Comparison of ENCODE assay signal across 16 mouse cellular contexts in the genomic region with DNA sequence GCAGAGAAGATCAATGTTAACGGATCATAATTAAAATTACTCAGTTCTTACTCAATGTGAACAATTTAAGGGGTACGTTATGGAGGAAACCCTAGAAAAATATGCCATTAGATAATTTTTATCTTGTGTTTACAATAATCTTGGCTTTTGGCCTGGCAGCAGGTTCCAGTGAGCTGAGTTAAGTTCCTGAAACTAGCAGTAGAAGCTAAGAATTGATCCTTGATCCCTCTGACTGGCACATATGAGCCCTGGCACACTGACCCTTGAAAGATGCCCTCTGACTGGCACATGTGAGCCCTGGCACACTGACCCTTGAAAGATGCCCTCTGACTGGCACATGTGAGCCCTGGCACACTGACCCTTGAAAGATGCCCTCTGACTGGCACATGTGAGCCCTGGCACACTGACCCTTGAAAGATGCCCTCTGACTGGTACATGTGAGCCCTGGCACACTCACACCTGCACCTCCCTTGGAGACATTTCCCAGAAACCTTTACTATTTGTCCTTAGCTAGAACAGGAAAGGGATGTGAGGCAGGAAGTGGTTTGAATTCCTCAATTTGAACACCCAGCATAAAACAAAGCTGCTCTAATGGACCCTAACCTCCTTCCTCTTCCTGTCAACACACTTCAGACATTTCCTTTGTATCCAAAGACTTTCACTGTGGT. TPM values are rescaled to one million over a fixed set of nuclear protein-coding genes. Genes with fewer than 3 reads are reported as not detected.
DNase-seq lines count a peak whose midpoint lies in the region; ATAC-seq lines count a peak whose summit lies in the region.
"Had no signal": no experiment of that assay in that cellular context is flagged by ENCODE, and none has a peak within 500 bp of the region (broad histone marks: within the 10 kb centered on the region; RNA-seq: fewer than 3 reads in every experiment).

No protein-coding gene starts in this region.

- peak; percentile 31; the same call in 1 of the 2 replicates for ATAC-seq in lung, embryonic 15.5 days (ENCODE audit: borderline replicate concordance, extremely low read depth, low FRiP score, low TSS enrichment)
- ATAC-seq: forebrain, embryonic 15.5 days had no signal

- H3K27ac ChIP-seq in lung, embryonic 15.5 days: peak overlapping the region; percentile 56; the same call in 1 of the 2 replicates
- H3K27ac ChIP-seq: forebrain, embryonic 15.5 days; liver, embryonic 15.5 days had no signal

- 43% methylated on average over 2 of the region's 2 CpGs for WGBS in lung, embryonic 15.5 days

- no peak overlapping the region for H3K4me2 ChIP-seq in lung, embryonic 15.5 days
- H3K4me2 ChIP-seq: forebrain, embryonic 15.5 days; liver, embryonic 15.5 days had no signal

- H3K4me1 ChIP-seq in lung, embryonic 15.5 days: peaks cover 4% of the 10 kb centered on the region; the same call in 1 of the 2 replicates
- H3K4me1 ChIP-seq: forebrain, embryonic 15.5 days; liver, embryonic 15.5 days had no signal

- no peaks in the 10 kb centered on the region for H3K36me3 ChIP-seq in lung, embryonic 15.5 days
- H3K36me3 ChIP-seq: forebrain, embryonic 15.5 days; liver, embryonic 15.5 days had no signal

- H3K9ac ChIP-seq in lung, embryonic 15.5 days: no peak overlapping the region
- H3K9ac ChIP-seq: forebrain, embryonic 15.5 days; liver, embryonic 15.5 days had no signal

- peak; percentile 81 for DNase-seq in heart, adult 8-10 months (ENCODE audit: low spot score)
- no peak for DNase-seq in heart, postnatal 4 days
- no peak for DNase-seq in lung, postnatal 4 days
- peak; percentile 28 to 65 for DNase-seq in kidney, postnatal 25 days
- peak; percentile 32 for DNase-seq in skeletal muscle tissue, adult 2 months (ENCODE audit: low read depth, low spot score)
- no peak for DNase-seq in testis, postnatal 14 days (ENCODE audit: low spot score)
- no peak for DNase-seq in spleen, adult 12 weeks (ENCODE audit: low spot score)
- DNase-seq: layer of hippocampus, adult 9-11 months; right cerebral cortex, postnatal 14 days; thymus, adult 2 months had no signal

- no peaks in the 10 kb centered on the region for H3K27me3 ChIP-seq in lung, embryonic 15.5 days
- H3K27me3 ChIP-seq: forebrain, embryonic 15.5 days; liver, embryonic 15.5 days had no signal

- no peak overlapping the region for H3K4me3 ChIP-seq in lung, embryonic 15.5 days
- H3K4me3 ChIP-seq: forebrain, embryonic 15.5 days; liver, embryonic 15.5 days; myocyte had no signal

- no peaks in the 10 kb centered on the region for H3K9me3 ChIP-seq in lung, embryonic 15.5 days
- H3K9me3 ChIP-seq: forebrain, embryonic 15.5 days; liver, embryonic 15.5 days had no signal

RNA-seq across cellular contexts. Expression of a gene that starts 9.4 kb away (rescaled TPM):
- total RNA-seq in heart, adult 8-10 months (2022): under 1 TPM in 3 of 4 experiments, not detected in 1; 0.25 to 0.37 (median 0.27) TPM
- total RNA-seq in heart, postnatal 4 days (2021): under 1 TPM in 1 of 2 experiments, not detected in 1; 0.17 TPM
- polyA plus RNA-seq in lung, embryonic 15.5 days (2015; fragmentation: Nextera tagmentation; extraction: Ambion mirVana): 0.25 and 0.28 TPM in 2 replicates
- polyA plus RNA-seq: forebrain, embryonic 15.5 days; hindbrain, embryonic 11.5 days had no signal

RNA-seq across cellular contexts. Expression of a gene that starts 42.3 kb away (rescaled TPM):
- 1 to 10 TPM in 1 of 4 experiments, under 1 TPM in 2, not detected in 1; 0.52 to 1.2 (median 0.84) TPM for total RNA-seq in heart, adult 8-10 months (2022)
- total RNA-seq in heart, postnatal 4 days (2021): 1 to 10 TPM in 1 of 2 experiments, under 1 TPM in 1; 0.81 to 1.2 TPM
- 0.38 and 0.76 TPM in 2 replicates for polyA plus RNA-seq in lung, embryonic 15.5 days (2015; fragmentation: Nextera tagmentation; extraction: Ambion mirVana)

RNA-seq across cellular contexts. Expression of a gene that starts 43.5 kb away (rescaled TPM):
- not detected for total RNA-seq in heart, adult 8-10 months (2022)
- not detected for total RNA-seq in heart, postnatal 4 days (2021)
- polyA plus RNA-seq in lung, embryonic 15.5 days (2015; fragmentation: Nextera tagmentation; extraction: Ambion mirVana): not detected in 2 replicates
- polyA plus RNA-seq: C2C12; forebrain, embryonic 15.5 days; hindbrain, embryonic 11.5 days; liver, embryonic 15.5 days; myocyte; thymus, adult 2 months had no signal

RNA-seq across cellular contexts. Expression of a gene that starts 51.8 kb away (rescaled TPM):
- not detected for total RNA-seq in heart, adult 8-10 months (2022)
- total RNA-seq in heart, postnatal 4 days (2021): not detected
- not detected in 2 replicates for polyA plus RNA-seq in lung, embryonic 15.5 days (2015; fragmentation: Nextera tagmentation; extraction: Ambion mirVana)
- polyA plus RNA-seq: C2C12; forebrain, embryonic 15.5 days; hindbrain, embryonic 11.5 days; liver, embryonic 15.5 days; myocyte; thymus, adult 2 months had no signal

RNA-seq across cellular contexts. Expression of a gene that starts 53.8 kb away (rescaled TPM):
- 10 to 100 TPM in 2 of 4 experiments, 1 to 10 TPM in 2; 6.8 to 12.3 (median 9.5) TPM for total RNA-seq in heart, adult 8-10 months (2022)
- total RNA-seq in heart, postnatal 4 days (2021): 10 to 100 TPM; 11.1 to 15.0 TPM
- polyA plus RNA-seq in lung, embryonic 15.5 days (2015; fragmentation: Nextera tagmentation; extraction: Ambion mirVana): not detected in 2 replicates
- polyA plus RNA-seq: forebrain, embryonic 15.5 days; hindbrain, embryonic 11.5 days; liver, embryonic 15.5 days had no signal

Comparison
In these comparisons a context has a peak if more than half of its experiments do, and no peak if none do; other contexts are left out.
1. DNase-seq: peak in heart, adult 8-10 months (single experiment), kidney, postnatal 25 days (2 of 2) and skeletal muscle tissue, adult 2 months (single experiment); none in heart, postnatal 4 days (single experiment), lung, postnatal 4 days (0 of 2), testis, postnatal 14 days (single experiment) and spleen, adult 12 weeks (single experiment).